Comparison of ENCODE assay signal across 11 mouse cellular contexts in the genomic region with DNA sequence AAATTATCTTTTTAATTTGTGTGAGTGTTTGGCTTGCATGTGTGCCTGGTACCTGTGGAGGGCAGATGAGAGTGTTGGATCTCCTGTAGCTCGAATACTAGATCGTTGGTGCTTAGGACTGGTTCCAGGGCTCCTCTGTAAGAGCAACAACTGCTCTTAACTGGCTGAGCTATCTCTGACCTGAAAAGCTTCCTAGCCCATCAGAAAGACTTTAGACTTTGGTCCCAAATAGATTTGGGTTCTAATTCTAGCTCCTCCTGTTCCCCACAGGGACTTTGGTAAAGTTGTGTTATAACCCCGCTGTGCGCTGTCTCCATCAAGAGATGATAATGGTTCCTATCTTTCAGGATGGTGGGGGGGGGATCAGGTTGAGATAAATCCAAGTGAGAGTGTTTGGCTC. TPM values are rescaled to one million over a fixed set of nuclear protein-coding genes. Genes with fewer than 3 reads are reported as not detected.
A peak's percentile ranks its signal among the peaks of the same experiment; 100 is the strongest.
DNase-seq lines count a peak whose midpoint lies in the region; ATAC-seq and TF ChIP-seq lines count a peak whose summit lies in the region.
"Had no signal": no experiment of that assay in that cellular context is flagged by ENCODE, and none has a peak within 500 bp of the region (broad histone marks: within the 10 kb centered on the region; RNA-seq: fewer than 3 reads in every experiment).

No protein-coding gene starts in this region.

- no peaks in the 10 kb centered on the region for H3K9me3 ChIP-seq in heart, embryonic 12.5 days (replicated peaks)
- H3K9me3 ChIP-seq in intestine, embryonic 14.5 days (ENCODE audit: control insufficient read depth, low read length), result no peaks in the 10 kb centered on the region
- H3K9me3 ChIP-seq in neural tube, embryonic 14.5 days (ENCODE audit: control insufficient read depth, low read length), result no peaks in the 10 kb centered on the region
- H3K9me3 ChIP-seq: midbrain, embryonic 15.5 days had no signal

- H3K36me3 ChIP-seq in heart, embryonic 12.5 days, result no peaks in the 10 kb centered on the region
- H3K36me3 ChIP-seq in intestine, embryonic 14.5 days (ENCODE audit: control insufficient read depth, insufficient read depth, low read length), result no peaks in the 10 kb centered on the region
- no peaks in the 10 kb centered on the region for H3K36me3 ChIP-seq in neural tube, embryonic 14.5 days (ENCODE audit: control insufficient read depth, insufficient read depth, low read length)
- H3K36me3 ChIP-seq: midbrain, embryonic 15.5 days had no signal

- H3K9ac ChIP-seq in heart, embryonic 12.5 days, result peak overlapping the region; percentile 58; the same call in 1 of the 2 replicates
- no peak overlapping the region for H3K9ac ChIP-seq in intestine, embryonic 14.5 days (ENCODE audit: low read length)
- H3K9ac ChIP-seq in neural tube, embryonic 14.5 days (replicated peaks; ENCODE audit: low read depth, low read length), result no peak overlapping the region
- H3K9ac ChIP-seq: midbrain, embryonic 15.5 days had no signal

- ATAC-seq in heart, embryonic 12.5 days (ENCODE audit: insufficient number of reproducible peaks, low FRiP score), result no peak
- no peak for ATAC-seq in intestine, embryonic 14.5 days (replicated peaks; ENCODE audit: low FRiP score, low TSS enrichment, low read depth)
- ATAC-seq in neural tube, embryonic 14.5 days (ENCODE audit: low read depth), result no peak
- ATAC-seq: midbrain, embryonic 15.5 days had no signal

- H3K27ac ChIP-seq in heart, embryonic 12.5 days (ENCODE audit: poor library complexity, severe bottlenecking), result no peak overlapping the region
- peak overlapping the region; percentile 84 for H3K27ac ChIP-seq in left cerebral cortex, adult 2 months
- no peak overlapping the region for H3K27ac ChIP-seq in intestine, embryonic 14.5 days (ENCODE audit: low read depth)
- no peak overlapping the region for H3K27ac ChIP-seq in neural tube, embryonic 14.5 days (ENCODE audit: low read depth, low read length)
- H3K27ac ChIP-seq: midbrain, embryonic 15.5 days had no signal

- H3K4me3 ChIP-seq in heart, embryonic 12.5 days, result peak overlapping the region; percentile 87
- H3K4me3 ChIP-seq in left cerebral cortex, adult 2 months, result peak overlapping the region; percentile 95
- H3K4me3 ChIP-seq in intestine, embryonic 14.5 days (ENCODE audit: low read depth, low read length), result no peak overlapping the region
- peak overlapping the region; percentile 80; the same call in 1 of the 2 replicates for H3K4me3 ChIP-seq in neural tube, embryonic 14.5 days (ENCODE audit: low read depth, low read length)

- intact Hi-C loops in heart, postnatal 25 days (cut with DNase I), result no loop called here
- intact Hi-C loops in left cerebral cortex, adult 2 months (cut with DNase I), result loop anchor here (2.0 kb wide), 1 partner anchor 79 kb away; no protein-coding TSS in a partner anchor

- no peaks in the 10 kb centered on the region for H3K27me3 ChIP-seq in heart, embryonic 12.5 days (replicated peaks)
- H3K27me3 ChIP-seq in intestine, embryonic 14.5 days (replicated peaks; ENCODE audit: control insufficient read depth, insufficient read depth, low read length), result no peaks in the 10 kb centered on the region
- no peaks in the 10 kb centered on the region for H3K27me3 ChIP-seq in neural tube, embryonic 14.5 days (ENCODE audit: control insufficient read depth, insufficient read depth, low read length)
- H3K27me3 ChIP-seq: midbrain, embryonic 15.5 days had no signal

- no peak for DNase-seq in heart, postnatal 25 days (ENCODE audit: low spot score)
- no peak for DNase-seq in left cerebral cortex, adult 2 months (ENCODE audit: extremely low spot score in 1 of 2, low spot score in 2 of 2)
- no peak for DNase-seq in left cerebral cortex, adult 8-10 months (ENCODE audit: low spot score in 2 of 2)
- no peak for DNase-seq in intestine, embryonic 14.5 days (ENCODE audit: low spot score)
- DNase-seq in frontal cortex, postnatal 10 days (ENCODE audit: low spot score in 2 of 2), result no peak
- no peak for DNase-seq in layer of hippocampus, adult 18-20 months (ENCODE audit: low spot score in 2 of 2)
- DNase-seq: cerebellum, postnatal 14 days; spleen, adult 18-20 months had no signal

- H3K4me1 ChIP-seq in heart, embryonic 12.5 days (replicated peaks), result peaks cover 62% of the 10 kb centered on the region
- H3K4me1 ChIP-seq in intestine, embryonic 14.5 days (replicated peaks; ENCODE audit: control insufficient read depth, insufficient read depth, low read length), result peaks cover 54% of the 10 kb centered on the region
- peaks cover 49% of the 10 kb centered on the region for H3K4me1 ChIP-seq in neural tube, embryonic 14.5 days (ENCODE audit: control insufficient read depth, insufficient read depth, low read length)

- no peak; the same call in 1 of the 2 replicates for TF ChIP-seq CTCF in left cerebral cortex, adult 2 months (IDR thresholded peaks at IDR 0.05)

- WGBS in heart, embryonic 12.5 days, result 69% methylated on average over 4 of the region's 4 CpGs
- WGBS in intestine, embryonic 14.5 days, result 85% methylated on average over 4 of the region's 4 CpGs
- WGBS in neural tube, embryonic 14.5 days, result 93% methylated on average over 4 of the region's 4 CpGs

- H3K4me2 ChIP-seq in heart, embryonic 12.5 days, result peak overlapping the region; percentile 91
- H3K4me2 ChIP-seq in intestine, embryonic 14.5 days (ENCODE audit: low read length), result peak overlapping the region; percentile 64
- peak overlapping the region; percentile 78; the same call in 1 of the 2 replicates for H3K4me2 ChIP-seq in neural tube, embryonic 14.5 days (ENCODE audit: low read depth, low read length)

RNA-seq across cellular contexts. Expression of a gene that starts 2.0 kb away (rescaled TPM):
- 122 and 144 TPM in 2 replicates for polyA plus RNA-seq in heart, embryonic 12.5 days (2016; fragmentation: Nextera tagmentation; extraction: Ambion mirVana)
- total RNA-seq in heart, postnatal 25 days (2021), result 100 to 1,000 TPM in 1 of 2 experiments, 10 to 100 TPM in 1; 91.2 to 111 TPM
- 10 to 100 TPM; 83.7 to 98.1 TPM for total RNA-seq in left cerebral cortex, adult 2 months (2021)
- total RNA-seq in left cerebral cortex, adult 8-10 months (2022), result 10 to 100 TPM; 81.0 to 85.8 (median 83.3) TPM
- 94.2 and 96.9 TPM in 2 replicates for polyA plus RNA-seq in intestine, embryonic 14.5 days (2014; fragmentation: Nextera tagmentation; extraction: Ambion mirVana)
- 24.9 and 31.3 TPM in 2 replicates for polyA plus RNA-seq in neural tube, embryonic 14.5 days (2014; fragmentation: Nextera tagmentation; extraction: Ambion mirVana)
- total RNA-seq in layer of hippocampus, adult 18-20 months (2021), result 10 to 100 TPM; 48.8 to 53.8 TPM
